Mouse (Mus musculus) liver, adult (tissue): ENCODE data around the gene Itpr1.

ENCODE experiments used
- GATA4 ChIP-seq: IDR thresholded peaks from 2 replicates; pipeline ENCODE4 v1.6.1; 2014; ENCODE audit warnings: mild to moderate bottlenecking, low read length; ENCODE audit not compliant: insufficient replicate concordance

Itpr1 gene

GRCm38 (mm10) chr6:108231892-108232710 lies 19.2 kb downstream of the Itpr1 start:
- no peak for TF ChIP-seq GATA4

- TF ChIP-seq GATA4 = no peak; the same call in 1 of the 2 replicates
These were observed 20.2 kb downstream of the Itpr1 start for GRCm38 (mm10) chr6:108233070-108233469.

GRCm38 (mm10) chr6:108234536-108234935 lies 21.6 kb downstream of the Itpr1 start:
- TF ChIP-seq GATA4 = no peak

GRCm38 (mm10) chr6:108235680-108236123 lies 22.8 kb downstream of the Itpr1 start:
- no peak for TF ChIP-seq GATA4

GRCm38 (mm10) chr6:108236411-108236921 lies 23.6 kb downstream of the Itpr1 start:
- TF ChIP-seq GATA4 = no peak

- TF ChIP-seq GATA4 = no peak
These were observed 24.1 kb downstream of the Itpr1 start for GRCm38 (mm10) chr6:108236996-108237395.

GRCm38 (mm10) chr6:108237585-108237984 lies 24.7 kb downstream of the Itpr1 start:
- no peak for TF ChIP-seq GATA4

GRCm38 (mm10) chr6:108238011-108238410 lies 25.1 kb downstream of the Itpr1 start:
- TF ChIP-seq GATA4 = no peak

- no peak for TF ChIP-seq GATA4
These were observed 26.2 kb downstream of the Itpr1 start for GRCm38 (mm10) chr6:108239056-108239455.

GRCm38 (mm10) chr6:108240004-108240403 lies 27.1 kb downstream of the Itpr1 start:
- no peak for TF ChIP-seq GATA4

GRCm38 (mm10) chr6:108240754-108241153 lies 27.9 kb downstream of the Itpr1 start:
- TF ChIP-seq GATA4 = no peak

- TF ChIP-seq GATA4 = no peak
These were observed 31.7 kb downstream of the Itpr1 start for GRCm38 (mm10) chr6:108244571-108244970.

- no peak for TF ChIP-seq GATA4
These were observed 33.6 kb downstream of the Itpr1 start for GRCm38 (mm10) chr6:108246369-108247085.

GRCm38 (mm10) chr6:108247211-108247610 lies 34.3 kb downstream of the Itpr1 start:
- TF ChIP-seq GATA4 = no peak

- TF ChIP-seq GATA4 = no peak
These were observed 35.6 kb downstream of the Itpr1 start for GRCm38 (mm10) chr6:108248519-108248918.
